Mouse (Mus musculus) ES-Bruce4 (cell line): Measurements from ENCODE around the gene Bmp10.

Experiments used
- EP300 ChIP-seq: IDR thresholded peaks from 2 replicates; pipeline ENCODE4 v1.6.1; 2011; ENCODE audit warnings: low read depth, low read length; ENCODE audit not compliant: insufficient read depth
- POLR2A ChIP-seq: IDR thresholded peaks from one replicate; pipeline ENCODE4 v1.8.1; 2011; ENCODE audit warnings: low read length; ENCODE audit not compliant: insufficient read depth

DNA sequence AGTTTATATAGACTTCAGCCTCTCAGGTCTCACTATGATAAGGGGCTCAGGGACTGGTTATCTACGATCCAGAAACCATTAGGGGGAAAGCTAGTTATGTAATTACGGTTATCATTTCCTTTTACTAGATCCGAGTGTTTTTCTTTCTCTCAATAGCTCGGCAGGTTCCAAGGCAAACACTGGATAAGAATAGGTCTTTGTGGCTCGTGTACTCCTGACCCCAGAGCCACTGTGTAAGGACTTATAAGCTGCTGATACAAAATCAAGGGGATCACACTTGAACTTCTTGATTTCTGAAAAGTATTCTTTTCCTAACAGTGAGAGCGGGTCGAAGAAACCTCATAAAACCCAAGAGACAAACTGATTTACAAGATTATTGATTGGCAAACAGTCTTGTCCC lies 39.9 kb upstream of the Bmp10 start, which contains the start of gene Gkn3:
- TF ChIP-seq POLR2A = no peak
- no peak for TF ChIP-seq EP300
